In the genomic region with DNA sequence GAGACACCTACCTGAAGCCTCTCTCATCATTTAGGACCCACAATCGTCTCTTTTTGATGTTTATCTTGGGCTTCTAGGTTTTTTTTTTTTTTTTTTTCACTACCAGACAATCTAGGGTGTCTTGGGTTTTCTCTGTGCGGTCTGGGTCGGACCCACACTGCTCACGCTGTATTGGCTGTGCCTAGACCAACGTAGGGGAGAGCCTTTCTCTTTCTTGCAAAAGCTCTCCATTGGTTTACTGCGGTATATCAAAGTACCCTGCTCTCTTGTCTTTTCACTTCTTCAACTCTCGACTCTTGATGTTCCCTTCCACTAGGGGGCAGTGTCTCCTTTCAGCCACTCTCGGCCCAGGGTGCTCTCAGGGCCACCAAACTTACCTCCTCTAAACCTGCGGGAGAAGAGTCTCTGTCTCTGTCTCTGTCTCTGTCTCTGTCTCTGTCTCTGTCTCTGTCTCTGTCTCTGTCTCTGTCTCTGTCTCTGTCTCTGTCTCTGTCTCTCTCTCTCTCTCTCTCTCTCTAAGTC, we compare ENCODE assay signal across 8 mouse cellular contexts. TPM values are rescaled to one million over a fixed set of nuclear protein-coding genes. Genes with fewer than 3 reads are reported as not detected.
DNase-seq lines count a peak whose midpoint lies in the region; ATAC-seq lines count a peak whose summit lies in the region.

No protein-coding gene starts in this region.

- peak; percentile 86 for DNase-seq in R1 (ENCODE audit: low read depth, low spot score)
- DNase-seq in cerebellum, postnatal 10 days: peak; percentile 85 to 90
- DNase-seq in gastrocnemius, postnatal 25 days: peak; percentile 14
- peak; percentile 77 for DNase-seq in kidney, postnatal 14 days
- DNase-seq in lung, adult 18-20 months: peak; percentile 37 to 62
- DNase-seq in retina, postnatal 7 days (ENCODE audit: low read depth, low spot score): peak; percentile 43
- DNase-seq in urinary bladder, postnatal 36 days (ENCODE audit: low spot score in 2 of 2): peak; percentile 45 to 56

- ATAC-seq in CD4-positive, CD25-positive, alpha-beta regulatory T cell, adult 4 months: peak; percentile 96

RNA-seq across cellular contexts. Expression of a gene that starts 9.3 kb away (rescaled TPM):
- polyA plus RNA-seq in CD4-positive, CD25-positive, alpha-beta regulatory T cell, adult 4 months (2017; shearing (Covaris generic)): not detected
- 1 to 10 TPM in 1 of 2 experiments, under 1 TPM in 1; 0.90 to 2.1 TPM for total RNA-seq in gastrocnemius, postnatal 25 days (2021)

Comparison
In these comparisons a context has a peak if more than half of its experiments do, and no peak if none do; other contexts are left out.
1. Peak in every context shown above with its lines: DNase-seq and ATAC-seq.
2. DNase-seq: peak in every context shown above with its lines; median percentile 88 in cerebellum, postnatal 10 days; 86 in R1; 77 in kidney, postnatal 14 days; 50 in urinary bladder, postnatal 36 days; 50 in lung, adult 18-20 months; 43 in retina, postnatal 7 days; 14 in gastrocnemius, postnatal 25 days.